Mouse (Mus musculus) spleen, adult 2 months (tissue): ENCODE data around the gene Pde4dip. TPM values are rescaled to one million over a fixed set of nuclear protein-coding genes. Genes with fewer than 3 reads are reported as not detected.

Experiments
- DNase-seq, 2 experiments: peaks; one replicate each; pipeline versions ENCODE4 v3.0.0 to v3.0.0-alpha.2; 2012 to 2021; ENCODE audit warnings: low spot score in 2 of 2, low read depth in 1 of 2
- H3K27ac ChIP-seq: fragments of 200-500 bp; 2 replicates; pipeline ENCODE4 v1.5.1; 2012; ENCODE audit warnings: low read length, inconsistent platforms; ENCODE audit not compliant: insufficient read depth
- H3K27me3 ChIP-seq: fragments of 200-500 bp; 2 replicates; pipeline ENCODE4 v1.6.1; 2012; ENCODE audit warnings: mild to moderate bottlenecking, moderate library complexity, low read length, inconsistent platforms; ENCODE audit not compliant: control insufficient read depth, insufficient read depth
- H3K36me3 ChIP-seq: fragments of 200-500 bp; 2 replicates; pipeline ENCODE4 v1.6.1; 2012; ENCODE audit warnings: mild to moderate bottlenecking, low read length, inconsistent platforms; ENCODE audit not compliant: control insufficient read depth, insufficient read depth
- H3K4me1 ChIP-seq: fragments of 200-500 bp; 2 replicates; pipeline ENCODE4 v1.6.1; 2011; ENCODE audit warnings: inconsistent platforms; ENCODE audit not compliant: control insufficient read depth, insufficient read depth, insufficient read length
- H3K4me3 ChIP-seq: fragments of 200-500 bp; 2 replicates; pipeline ENCODE4 v1.5.1; 2011; ENCODE audit warnings: mild to moderate bottlenecking, inconsistent platforms; ENCODE audit not compliant: insufficient read depth, insufficient read length; ENCODE audit errors: extremely low read depth
- CTCF ChIP-seq: fragments of 200-500 bp; IDR thresholded peaks from 2 replicates; pipeline ENCODE4 v1.5.1; 2011; ENCODE audit warnings: mild to moderate bottlenecking, inconsistent platforms; ENCODE audit not compliant: insufficient read depth, insufficient read length, insufficient replicate concordance; ENCODE audit errors: extremely low read depth
- POLR2A ChIP-seq: fragments of 200-500 bp; IDR thresholded peaks from 2 replicates; pipeline ENCODE4 v1.6.1; 2011; ENCODE audit warnings: low read depth, low read length, inconsistent platforms
- WGBS: fragments of 180-500 bp; shearing (Covaris S2); methylation state at CpG from one replicate; pipeline ENCODE4 v1.1.7; 2018; 5-methylcytosine and 5-hydroxymethylcytosine counted together
- polyA plus RNA-seq: library from polyadenylated mRNA; depleted of rRNA; stranded (reverse); fragments of >200 nt; gene quantifications from 2 replicates; pipeline ENCODE4 v1.2.3, GENCODE M21; 2012

The Pde4dip gene
- polyA plus RNA-seq, 1 experiment = 12.0 TPM

DNA sequence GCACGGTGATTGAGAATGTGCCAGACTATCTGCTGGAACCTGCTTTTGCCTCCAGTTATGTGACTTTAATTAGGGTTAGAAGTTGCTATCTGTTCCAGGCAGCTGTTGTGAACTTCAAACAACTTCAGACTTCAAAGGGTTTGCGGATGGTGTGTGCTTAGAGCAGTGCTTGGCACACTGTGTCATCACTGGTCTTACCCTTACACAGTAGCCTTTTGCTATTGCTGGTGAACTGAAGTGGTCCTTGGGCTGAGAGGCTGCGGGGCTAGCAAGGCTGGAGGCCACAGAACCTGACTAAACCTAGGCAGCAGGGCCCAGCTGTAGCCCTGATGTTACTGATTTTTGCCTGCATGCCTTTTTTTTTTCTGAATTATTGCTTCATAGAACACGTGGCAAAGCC is 154.2 kb downstream of the Pde4dip start:
- H3K27me3 ChIP-seq = no peaks in the 10 kb centered on the region
- H3K36me3 ChIP-seq = peaks cover 1% of the 10 kb centered on the region; the same call in 1 of the 2 replicates
- WGBS = 77% methylated on average over 4 of the region's 4 CpGs
- no peak for DNase-seq
- H3K4me1 ChIP-seq = no peaks in the 10 kb centered on the region
- no peak overlapping the region for H3K4me3 ChIP-seq
- no peak overlapping the region for H3K27ac ChIP-seq
- no peak for TF ChIP-seq POLR2A
- TF ChIP-seq CTCF = no peak

DNA sequence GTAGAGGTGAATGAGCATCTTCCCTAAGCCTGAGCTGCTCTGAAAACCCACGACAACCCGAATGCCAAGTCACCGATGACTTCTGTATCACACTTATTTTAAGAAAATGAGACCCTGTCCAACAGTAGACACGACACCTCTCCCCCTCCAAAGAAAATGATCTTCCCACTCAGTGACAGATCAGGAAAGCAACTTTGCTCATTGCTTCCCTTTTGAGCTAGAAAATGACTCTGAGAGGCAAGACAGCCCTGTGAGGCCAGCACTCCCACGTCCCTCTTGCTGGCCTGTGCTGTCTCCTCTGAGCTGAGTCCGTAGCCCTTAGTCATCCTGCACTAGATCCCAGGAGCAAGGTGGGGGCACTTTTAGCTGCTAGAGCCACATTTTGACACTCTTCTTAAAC is 155.9 kb downstream of the Pde4dip start:
- H3K4me1 ChIP-seq = no peaks in the 10 kb centered on the region
- no peak for DNase-seq
- H3K27me3 ChIP-seq = no peaks in the 10 kb centered on the region
- WGBS = 79% methylated on average over 6 of the region's 6 CpGs
- H3K36me3 ChIP-seq = no peaks in the 10 kb centered on the region; the same call in 1 of the 2 replicates
- no peak overlapping the region for H3K27ac ChIP-seq
- H3K4me3 ChIP-seq = no peak overlapping the region
- TF ChIP-seq POLR2A (no peak), CTCF (no peak)

DNA sequence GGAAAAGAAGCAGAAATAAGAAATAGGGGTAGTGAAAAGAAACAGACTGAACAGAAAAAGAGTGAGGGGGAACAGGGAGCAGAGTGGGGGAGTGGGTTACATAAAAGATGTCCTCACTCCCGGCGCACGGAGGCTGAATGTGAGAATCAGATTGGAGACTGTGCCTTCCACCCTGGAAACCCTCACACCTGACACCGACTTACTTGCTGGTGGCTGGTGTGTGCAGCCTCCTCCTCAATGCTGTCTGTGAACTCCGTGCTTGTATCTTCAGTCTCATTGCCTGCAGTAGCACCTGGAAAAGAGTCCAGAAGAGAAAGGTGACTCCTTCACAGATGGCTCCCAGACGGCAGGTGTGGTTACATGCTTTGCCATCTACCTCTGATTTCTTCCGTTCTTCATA is 157.9 kb downstream of the Pde4dip start:
- no peaks in the 10 kb centered on the region for H3K36me3 ChIP-seq
- WGBS = 89% methylated on average over 7 of the region's 7 CpGs
- no peak overlapping the region for H3K27ac ChIP-seq
- no peak for TF ChIP-seq POLR2A
- TF ChIP-seq CTCF = no peak
- H3K27me3 ChIP-seq = no peaks in the 10 kb centered on the region
- no peaks in the 10 kb centered on the region for H3K4me1 ChIP-seq
- no peak for DNase-seq
- H3K4me3 ChIP-seq = no peak overlapping the region

DNA sequence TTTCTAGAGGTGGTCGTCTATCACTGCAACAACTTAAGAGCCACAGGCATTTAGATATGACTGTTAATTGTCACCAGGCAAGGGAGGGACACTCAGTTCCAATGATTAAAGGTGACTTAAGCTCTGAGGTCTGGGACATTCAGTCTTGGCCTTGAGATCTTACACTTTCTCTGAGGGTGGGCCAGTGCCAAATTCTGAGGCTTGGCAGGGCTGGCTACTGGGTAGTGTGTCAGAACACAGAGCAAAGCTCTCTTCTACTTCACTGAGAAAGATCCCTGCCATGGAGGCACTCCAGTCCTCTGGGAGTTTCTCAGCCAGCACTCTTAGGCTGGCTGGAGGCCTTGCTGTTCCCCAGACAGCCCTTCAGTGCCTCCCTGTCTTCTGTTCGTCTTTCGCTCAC is 158.4 kb downstream of the Pde4dip start:
- DNase-seq = no peak
- no peak overlapping the region for H3K4me3 ChIP-seq
- H3K4me1 ChIP-seq = no peaks in the 10 kb centered on the region
- no peaks in the 10 kb centered on the region for H3K36me3 ChIP-seq
- TF ChIP-seq CTCF (no peak), POLR2A (no peak)
- no peak overlapping the region for H3K27ac ChIP-seq
- no peaks in the 10 kb centered on the region for H3K27me3 ChIP-seq
- 82% methylated on average over 3 of the region's 3 CpGs for WGBS

DNA sequence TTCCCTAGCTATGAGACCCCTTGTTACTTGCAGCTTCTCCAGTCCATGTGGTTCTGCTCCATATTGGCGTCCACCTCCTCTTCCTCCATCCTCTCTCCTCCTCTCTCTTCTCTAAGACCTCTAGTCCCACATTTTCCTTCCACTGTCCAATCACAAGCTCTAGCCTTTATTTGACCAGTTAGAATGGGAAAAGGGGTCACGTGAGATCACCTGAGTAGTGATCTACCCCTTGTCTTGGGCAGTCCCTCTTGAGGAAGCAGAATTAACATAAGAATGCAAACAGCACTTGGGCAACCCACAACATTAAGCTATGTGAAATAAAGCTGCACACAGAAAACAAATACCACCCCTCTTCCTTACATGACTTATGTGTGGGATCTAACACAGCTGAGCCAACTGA is 160.7 kb downstream of the Pde4dip start:
- H3K27me3 ChIP-seq = no peaks in the 10 kb centered on the region
- TF ChIP-seq CTCF = no peak
- H3K36me3 ChIP-seq = no peaks in the 10 kb centered on the region
- DNase-seq = no peak
- H3K4me3 ChIP-seq = no peak overlapping the region
- no peaks in the 10 kb centered on the region for H3K4me1 ChIP-seq
- WGBS = 86% methylated on average over 2 of the region's 2 CpGs
- H3K27ac ChIP-seq = no peak overlapping the region

DNA sequence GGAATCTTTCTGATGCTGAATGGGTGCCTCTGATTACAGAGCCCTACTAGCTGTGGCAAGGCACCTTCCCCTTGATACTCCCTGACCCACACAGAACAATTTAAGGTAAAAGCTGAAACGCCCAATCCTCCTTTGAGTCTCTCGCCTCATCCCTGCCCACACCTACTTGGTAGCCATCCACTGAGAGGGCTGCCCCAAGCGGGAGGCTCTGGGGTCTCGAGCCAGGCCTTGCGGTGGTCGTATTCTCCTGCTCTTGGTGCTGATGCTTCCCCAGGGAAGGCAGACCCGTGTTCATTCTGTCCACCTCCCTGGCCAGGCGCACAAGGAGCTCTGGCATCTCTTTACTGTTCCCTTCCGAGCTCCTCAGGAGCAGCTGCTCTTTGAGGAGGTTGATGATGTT is 169.4 kb downstream of the Pde4dip start:
- H3K4me1 ChIP-seq = no peaks in the 10 kb centered on the region
- H3K4me3 ChIP-seq = no peak overlapping the region
- no peak for DNase-seq
- TF ChIP-seq POLR2A (no peak), CTCF (no peak)
- no peaks in the 10 kb centered on the region for H3K36me3 ChIP-seq
- H3K27ac ChIP-seq = no peak overlapping the region
- 79% methylated on average over 9 of the region's 9 CpGs for WGBS
- no peaks in the 10 kb centered on the region for H3K27me3 ChIP-seq

DNA sequence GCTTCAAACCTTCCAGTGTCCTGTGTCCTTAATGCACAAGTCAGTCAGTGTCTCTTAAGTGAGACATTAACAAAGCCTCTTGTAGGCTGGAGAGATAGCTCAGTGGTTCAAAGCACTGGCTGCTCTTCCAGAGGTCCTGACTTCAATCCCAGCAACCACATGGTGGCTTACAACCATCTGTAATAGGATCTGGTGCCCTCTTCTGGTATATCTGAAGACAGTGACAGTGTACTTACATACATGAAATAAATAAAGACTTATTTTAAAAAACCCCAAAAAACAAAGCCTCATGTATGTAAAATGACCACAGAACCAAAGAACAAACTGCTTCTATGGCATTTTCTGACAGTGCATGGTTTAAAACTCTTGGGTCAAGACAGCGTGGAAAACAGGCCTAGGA is 172.6 kb downstream of the Pde4dip start:
- DNase-seq = no peak
- Histone ChIP-seq H3K4me3 (no peak overlapping the region), H3K36me3 (no peaks in the 10 kb centered on the region), H3K4me1 (no peaks in the 10 kb centered on the region), H3K27ac (no peak overlapping the region), H3K27me3 (no peaks in the 10 kb centered on the region)
- no peak for TF ChIP-seq CTCF
- TF ChIP-seq POLR2A = no peak
- 79% methylated on average over 1 of the region's 1 CpGs for WGBS
